8 mouse cellular contexts compared by ENCODE assay signal in the genomic region with DNA sequence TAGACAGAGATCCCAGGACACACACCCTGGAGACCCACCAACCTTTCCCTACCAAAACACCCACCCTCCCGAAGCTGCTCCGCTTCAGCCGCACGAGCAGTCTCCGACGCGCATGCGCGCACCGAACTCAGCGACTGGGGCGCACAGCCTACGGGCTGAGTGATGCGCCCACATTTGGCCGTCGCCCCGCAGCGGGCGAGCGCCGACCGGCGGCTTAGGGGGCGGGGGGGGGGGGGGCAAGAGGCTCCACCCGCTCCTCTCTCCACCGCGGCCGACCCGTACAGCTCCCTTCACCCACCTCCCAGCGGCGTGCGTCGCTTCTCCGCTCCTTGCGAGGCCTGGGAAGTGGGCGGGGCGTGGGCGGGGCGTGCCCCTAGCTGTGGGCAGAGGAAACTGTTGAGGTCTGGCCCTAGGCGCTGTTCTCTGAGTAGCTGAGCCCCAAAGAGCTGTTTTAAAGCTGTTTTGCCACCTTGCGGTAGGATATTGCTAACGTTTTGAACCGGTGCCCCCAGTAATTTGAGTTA. TPM values are rescaled to one million over a fixed set of nuclear protein-coding genes. Genes with fewer than 3 reads are reported as not detected.
A peak's percentile ranks its signal among the peaks of the same experiment; 100 is the strongest.
DNase-seq lines count a peak whose midpoint lies in the region; ATAC-seq and TF ChIP-seq lines count a peak whose summit lies in the region.

A gene (minus strand): TSS at position 356 of the 524 bp plus-strand sequence.

- peak within 1 kb of the TSS; percentile 83 for H3K9ac ChIP-seq in heart, embryonic 13.5 days
- H3K9ac ChIP-seq in liver, embryonic 12.5 days: peak within 1 kb of the TSS; percentile 67
- H3K9ac ChIP-seq in stomach, embryonic 15.5 days: peak within 1 kb of the TSS; percentile 10; the same call in 1 of the 2 replicates

- TF ChIP-seq CTCF in C2C12 (IDR thresholded peaks at IDR 0.05; ENCODE audit: control insufficient read depth, insufficient read depth, insufficient read length): no peak
- peak; percentile 57; the same call in 1 of the 2 replicates for TF ChIP-seq CTCF in brain, embryonic 14.5 days (IDR thresholded peaks at IDR 0.05; ENCODE audit: borderline replicate concordance, extremely low read depth, insufficient read depth, insufficient read length)

- TF ChIP-seq POLR2A in brain, embryonic 14.5 days (IDR thresholded peaks at IDR 0.05; ENCODE audit: borderline replicate concordance, extremely low read depth, insufficient read depth, insufficient read length, poor library complexity, severe bottlenecking): peak; percentile 34; the same call in 1 of the 2 replicates

- H3K79me2 ChIP-seq in C2C12 (ENCODE audit: control insufficient read depth, insufficient read depth): no peaks in the 10 kb centered on the region

- H3K4me2 ChIP-seq in heart, embryonic 13.5 days: peak within 1 kb of the TSS; percentile 76
- peak within 1 kb of the TSS; percentile 78 for H3K4me2 ChIP-seq in liver, embryonic 12.5 days
- H3K4me2 ChIP-seq in stomach, embryonic 15.5 days: peak within 1 kb of the TSS; percentile 60

- under 1% methylated on average over 43 of the region's 43 CpGs for WGBS in heart, embryonic 13.5 days
- under 1% methylated on average over 43 of the region's 43 CpGs for WGBS in liver, embryonic 12.5 days (ENCODE audit: insufficient replicate concordance)
- WGBS in stomach, embryonic 15.5 days: under 1% methylated on average over 42 of the region's 43 CpGs

- H3K27ac ChIP-seq in heart, embryonic 13.5 days (replicated peaks): peak within 1 kb of the TSS; percentile 70
- peak within 1 kb of the TSS; percentile 76 for H3K27ac ChIP-seq in liver, embryonic 12.5 days
- peak within 1 kb of the TSS; percentile 64 for H3K27ac ChIP-seq in stomach, embryonic 15.5 days

- H3K36me3 ChIP-seq in C2C12 (ENCODE audit: control insufficient read depth, insufficient read depth): peaks cover 18% of the 10 kb centered on the region
- H3K36me3 ChIP-seq in erythroblast, embryonic 14.5 days (ENCODE audit: control insufficient read depth): peaks cover 43% of the 10 kb centered on the region
- H3K36me3 ChIP-seq in heart, embryonic 13.5 days: peaks cover 39% of the 10 kb centered on the region
- H3K36me3 ChIP-seq in liver, embryonic 12.5 days: peaks cover 42% of the 10 kb centered on the region
- H3K36me3 ChIP-seq in stomach, embryonic 15.5 days: peaks cover 17% of the 10 kb centered on the region; the same call in 1 of the 2 replicates

- H3K4me1 ChIP-seq in erythroblast, embryonic 14.5 days (ENCODE audit: control insufficient read depth): peaks cover 17% of the 10 kb centered on the region
- H3K4me1 ChIP-seq in heart, embryonic 13.5 days: peaks cover 7% of the 10 kb centered on the region
- H3K4me1 ChIP-seq in liver, embryonic 12.5 days: peaks cover 19% of the 10 kb centered on the region
- peaks cover 8% of the 10 kb centered on the region; the same call in 1 of the 2 replicates for H3K4me1 ChIP-seq in stomach, embryonic 15.5 days

- no peaks in the 10 kb centered on the region for H3K79me3 ChIP-seq in C2C12 (ENCODE audit: low read depth)

- H3ac ChIP-seq in C2C12 (ENCODE audit: control insufficient read depth, insufficient read length, low read depth): peak within 1 kb of the TSS; percentile 37

- peak within 1 kb of the TSS; percentile 22 for H3K4me3 ChIP-seq in C2C12 (ENCODE audit: insufficient read depth, poor library complexity, severe bottlenecking)
- peak within 1 kb of the TSS; percentile 69 for H3K4me3 ChIP-seq in erythroblast, embryonic 14.5 days (replicated peaks)
- H3K4me3 ChIP-seq in heart, embryonic 13.5 days: peak within 1 kb of the TSS; percentile 67
- peak within 1 kb of the TSS; percentile 64 for H3K4me3 ChIP-seq in liver, embryonic 12.5 days
- peak within 1 kb of the TSS; percentile 56 for H3K4me3 ChIP-seq in stomach, embryonic 15.5 days (replicated peaks)

- DNase-seq in brain, embryonic 14.5 days (ENCODE audit: low read depth): peak; percentile 97
- peak; percentile 92 for DNase-seq in kidney, postnatal 10 days
- peak; percentile 74 to 83 for DNase-seq in natural killer cell, adult 2 months (ENCODE audit: low spot score in 2 of 2)

- peak; percentile 98 for ATAC-seq in heart, embryonic 13.5 days (ENCODE audit: extremely low read depth, insufficient number of reproducible peaks, low FRiP score, low TSS enrichment)
- peak; percentile 97 for ATAC-seq in liver, embryonic 12.5 days
- ATAC-seq in stomach, embryonic 15.5 days (ENCODE audit: insufficient read depth, low FRiP score, low read depth): peak; percentile 98

- H3K27me3 ChIP-seq in C2C12 (ENCODE audit: control insufficient read depth, insufficient read depth, insufficient read length): no peaks in the 10 kb centered on the region
- no peaks in the 10 kb centered on the region; the same call in 1 of the 2 replicates for H3K27me3 ChIP-seq in erythroblast, embryonic 14.5 days (ENCODE audit: control insufficient read depth)
- H3K27me3 ChIP-seq in heart, embryonic 13.5 days (replicated peaks): no peaks in the 10 kb centered on the region
- no peaks in the 10 kb centered on the region for H3K27me3 ChIP-seq in liver, embryonic 12.5 days (replicated peaks)
- no peaks in the 10 kb centered on the region for H3K27me3 ChIP-seq in stomach, embryonic 15.5 days (replicated peaks)

- H3K9me3 ChIP-seq in erythroblast, embryonic 14.5 days (ENCODE audit: control insufficient read depth, low read length): no peaks in the 10 kb centered on the region
- no peaks in the 10 kb centered on the region for H3K9me3 ChIP-seq in heart, embryonic 13.5 days
- no peaks in the 10 kb centered on the region for H3K9me3 ChIP-seq in liver, embryonic 12.5 days (replicated peaks)
- no peaks in the 10 kb centered on the region for H3K9me3 ChIP-seq in stomach, embryonic 15.5 days

TF ChIP-seq in C2C12, 6 proteins besides CTCF, POLR2A, EP300 and RAD21:
- TF ChIP-seq CEBPB (IDR thresholded peaks at IDR 0.05; ENCODE audit: low read depth) (no peak), MYOG (IDR thresholded peaks at IDR 0.05; ENCODE audit: control insufficient read depth, extremely low read depth, insufficient read length) (no peak), USF1 (IDR thresholded peaks at IDR 0.05; ENCODE audit: low read depth) (no peak), FOSL1 (IDR thresholded peaks at IDR 0.05; ENCODE audit: insufficient read depth, low read length, poor library complexity, severe bottlenecking) (no peak), MAX (IDR thresholded peaks at IDR 0.05) (no peak), MYOD1 (IDR thresholded peaks at IDR 0.05; ENCODE audit: control insufficient read depth, insufficient read length, low read depth) (no peak)

RNA-seq across cellular contexts. Expression of the gene that starts here (rescaled TPM):
- 1.4 TPM for polyA plus RNA-seq in C2C12 (2012; fragmentation: generic; extraction: Trizol)
- 7.6 and 7.7 TPM in 2 replicates for polyA plus RNA-seq in brain, embryonic 14.5 days (2012; rRNA removed)
- polyA plus RNA-seq in erythroblast, embryonic 14.5 days (2012): 0.05 and 0.11 TPM in 2 replicates
- polyA plus RNA-seq in heart, embryonic 13.5 days (2015; fragmentation: Nextera tagmentation; extraction: Ambion mirVana): 4.6 and 4.9 TPM in 2 replicates
- 1.9 and 2.3 TPM in 2 replicates for polyA plus RNA-seq in liver, embryonic 12.5 days (2016; fragmentation: Nextera tagmentation; extraction: Ambion mirVana)
- 4.7 and 5.5 TPM in 2 replicates for polyA plus RNA-seq in stomach, embryonic 15.5 days (2015; fragmentation: Nextera tagmentation; extraction: Ambion mirVana)

Comparison
In these comparisons a context has a peak if more than half of its experiments do, and no peak if none do; other contexts are left out.
1. Peak in every context shown above with its lines: DNase-seq, ATAC-seq, H3K4me3 ChIP-seq and H3K27ac ChIP-seq.
2. H3K9ac ChIP-seq: peak in every context shown above with its lines; median percentile 83 in heart, embryonic 13.5 days; 67 in liver, embryonic 12.5 days; 10 in stomach, embryonic 15.5 days.